Mouse (Mus musculus) monocyte, adult 2 months (primary cell): ENCODE data around the gene Pik3cd.

Experiments used
- DNase-seq, 2 experiments: peaks; one replicate each; pipeline ENCODE4 v3.0.0; 2022; ENCODE audit warnings: low spot score in 2 of 2, low read depth in 1 of 2

Gene Pik3cd

GRCm38 (mm10) chr4:149690828-149691280 is 11.5 kb downstream of the Pik3cd start:
- DNase-seq = no peak

- DNase-seq = no peak
These were observed 12.3 kb downstream of the Pik3cd start for GRCm38 (mm10) chr4:149689822-149690700.

GRCm38 (mm10) chr4:149688861-149689260 is 13.5 kb downstream of the Pik3cd start:
- no peak for DNase-seq

- no peak for DNase-seq
These were observed 17.3 kb downstream of the Pik3cd start for GRCm38 (mm10) chr4:149684841-149685623.

GRCm38 (mm10) chr4:149683875-149684274 is 18.5 kb downstream of the Pik3cd start:
- DNase-seq = no peak

- no peak for DNase-seq
These were observed 23.2 kb downstream of the Pik3cd start for GRCm38 (mm10) chr4:149679056-149679770.

- DNase-seq = no peak
These were observed 24.4 kb downstream of the Pik3cd start for GRCm38 (mm10) chr4:149678006-149678405.

GRCm38 (mm10) chr4:149675378-149676261 is 26.8 kb downstream of the Pik3cd start:
- no peak for DNase-seq

- no peak for DNase-seq
These were observed 27.5 kb downstream of the Pik3cd start for GRCm38 (mm10) chr4:149674814-149675377.

GRCm38 (mm10) chr4:149672747-149673146 is 29.6 kb downstream of the Pik3cd start:
- DNase-seq = no peak

- no peak for DNase-seq
These were observed 31.2 kb downstream of the Pik3cd start for GRCm38 (mm10) chr4:149671175-149671574.

- no peak for DNase-seq
These were observed 36.7 kb downstream of the Pik3cd start for GRCm38 (mm10) chr4:149665692-149666090.

GRCm38 (mm10) chr4:149665016-149665691 is 37.2 kb downstream of the Pik3cd start:
- DNase-seq = no peak

- DNase-seq = no peak
These were observed 38.4 kb downstream of the Pik3cd start for GRCm38 (mm10) chr4:149663849-149664503.

GRCm38 (mm10) chr4:149661967-149662589 is 40.3 kb downstream of the Pik3cd start:
- no peak for DNase-seq

- no peak for DNase-seq
These were observed 41.8 kb downstream of the Pik3cd start for GRCm38 (mm10) chr4:149660598-149660997.

- no peak for DNase-seq
These were observed 42.8 kb downstream of the Pik3cd start for GRCm38 (mm10) chr4:149659495-149660116.

GRCm38 (mm10) chr4:149657858-149658416 is 44.4 kb downstream of the Pik3cd start:
- no peak for DNase-seq
